Mouse (Mus musculus): ENCODE data around the gene Cirbp.

- no peak for TF ChIP-seq CTCF (IDR thresholded peaks at IDR 0.05; ENCODE audit: low read depth)
- TF ChIP-seq EP300 (IDR thresholded peaks at IDR 0.05; ENCODE audit: low read depth), result no peak
Observed at GRCm38 (mm10) chr10:80164161-80164997, 1.4 kb upstream of the Cirbp start.

Measured in liver, embryonic 14.5 days (tissue).